Mouse (Mus musculus) testis, adult 2 months (tissue): Measurements from ENCODE around the gene Sim2.

Experiments
- CTCF ChIP-seq: fragments of 200-500 bp; IDR thresholded peaks from 2 replicates; pipeline ENCODE4 v1.5.1; 2012; ENCODE audit warnings: low read depth, mild to moderate bottlenecking, inconsistent platforms, low read length, moderate library complexity; ENCODE audit not compliant: control insufficient read depth, insufficient read depth, insufficient replicate concordance
- POLR2A ChIP-seq: fragments of 200-500 bp; IDR thresholded peaks from 2 replicates; pipeline ENCODE4 v1.6.1; 2012; ENCODE audit warnings: low read depth, mild to moderate bottlenecking, inconsistent platforms, low read length, moderate library complexity; ENCODE audit not compliant: control insufficient read depth

- TF ChIP-seq CTCF, result no peak
- TF ChIP-seq POLR2A, result no peak
These were observed 49.5 kb downstream of the Sim2 start for GRCm38 (mm10) chr16:94134218-94134617.
